Mouse (Mus musculus): ENCODE measurements around the gene Cd37. TPM values are rescaled to one million over a fixed set of nuclear protein-coding genes. Genes with fewer than 3 reads are reported as not detected.

The Cd37 gene
- total RNA-seq, 2 experiments from 2014 or later: 4.1 to 4.3 TPM

DNA sequence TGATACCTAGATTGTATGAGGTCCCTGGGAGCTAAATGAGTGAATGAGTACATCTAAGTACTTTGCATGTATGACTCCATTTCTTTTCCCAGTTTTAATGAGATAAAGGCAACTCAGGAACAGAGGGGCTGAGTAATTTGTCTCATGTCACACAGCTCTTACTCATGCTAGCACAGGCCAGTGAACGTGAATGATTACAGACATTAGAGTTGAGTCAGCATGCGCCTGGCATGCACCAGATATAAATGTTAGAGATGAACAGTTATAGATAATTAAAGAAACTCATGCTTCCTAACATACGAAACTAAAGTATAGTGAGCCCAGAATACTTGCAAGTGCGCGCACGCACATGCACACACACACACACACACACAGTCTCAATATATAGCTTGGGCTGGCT lies 48.7 kb downstream of the Cd37 start:
- no peak for DNase-seq (ENCODE audit: extremely low spot score in 1 of 2, low spot score in 2 of 2)
- intact Hi-C loops (cut with DNase I): no loop called here

DNA sequence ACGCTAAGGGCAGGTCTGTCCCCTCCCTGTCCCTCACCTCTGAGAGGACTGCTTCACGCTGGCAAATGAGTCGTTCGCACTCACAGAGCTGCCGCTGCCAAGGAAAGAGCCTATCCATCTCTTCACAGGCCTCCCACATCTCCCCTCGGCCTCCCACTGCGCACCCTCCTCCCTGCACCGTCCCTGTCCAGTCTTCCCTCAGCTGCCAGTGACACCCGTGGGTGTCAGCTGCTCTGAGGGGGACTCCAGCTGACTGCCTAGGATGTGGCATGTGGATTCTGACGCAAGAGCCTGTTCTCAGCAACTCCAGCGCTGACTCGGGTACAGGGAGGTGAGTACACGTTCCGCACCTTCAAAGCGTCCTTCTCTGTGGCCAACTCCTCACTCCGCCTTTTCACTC lies 49.3 kb downstream of the Cd37 start:
- DNase-seq (ENCODE audit: extremely low spot score in 1 of 2, low spot score in 2 of 2): no peak
- intact Hi-C loops (cut with DNase I): no loop called here

DNA sequence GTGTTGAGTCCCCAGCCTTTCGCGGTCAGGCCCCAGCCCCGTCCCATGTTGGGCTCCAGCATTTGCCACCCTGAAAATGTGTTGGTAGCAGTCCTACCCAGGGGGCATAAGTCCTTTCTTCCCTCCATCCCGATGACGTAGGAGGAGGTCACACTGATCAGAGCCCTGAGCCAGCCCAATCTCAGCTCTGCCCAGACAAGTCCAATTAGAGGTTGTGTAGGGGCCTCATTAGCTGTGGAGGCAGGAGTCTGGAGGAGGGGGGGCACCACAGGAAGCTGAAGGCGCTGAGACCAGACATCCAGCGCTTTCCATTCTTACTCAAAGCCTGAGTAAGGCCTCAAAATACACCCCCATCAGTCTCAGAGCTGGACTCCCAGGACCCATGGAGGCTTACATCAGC lies 53.0 kb downstream of the Cd37 start:
- DNase-seq (ENCODE audit: extremely low spot score in 1 of 2, low spot score in 2 of 2): no peak
- intact Hi-C loops (cut with DNase I): no loop called here

DNA sequence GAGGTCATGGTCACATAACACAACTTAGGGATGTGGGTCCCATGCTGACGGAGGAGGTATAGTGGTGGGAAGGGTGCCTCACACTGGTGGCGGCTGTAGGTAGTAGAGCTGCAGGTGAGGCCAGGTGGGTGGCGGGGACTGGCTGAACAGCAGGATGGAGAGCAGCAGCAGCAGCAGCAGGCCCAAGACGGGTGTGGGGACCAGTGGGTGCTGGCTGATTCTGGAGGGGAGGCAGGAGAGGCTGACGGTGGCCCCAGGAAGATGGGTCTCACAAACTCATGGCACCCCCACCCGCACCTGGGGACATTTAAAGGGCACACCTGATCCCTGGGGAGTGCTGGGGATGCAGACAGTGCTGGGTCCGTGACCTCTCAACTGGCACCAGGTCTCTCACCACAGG lies 55.2 kb downstream of the Cd37 start:
- DNase-seq (ENCODE audit: extremely low spot score in 1 of 2, low spot score in 2 of 2): no peak
- intact Hi-C loops (cut with DNase I): no loop called here

Other genes with a start within 250 kb of the Cd37 start
- 10 to 100 TPM; 25.5 to 32.2 TPM for gene Irf3, start 241.5 kb downstream of the Cd37 start, total RNA-seq (2021)
- 1 to 10 TPM; 3.8 to 5.1 TPM for gene Bcl2l12, start 240.4 kb downstream of the Cd37 start, total RNA-seq (2021)
- 100 to 1,000 TPM; 156 to 160 TPM for gene Scaf1, start 222.8 kb downstream of the Cd37 start, total RNA-seq (2021)
- gene Rras, start 221.2 kb downstream of the Cd37 start, total RNA-seq (2021): 1 to 10 TPM; 8.7 to 9.6 TPM
- gene Prr12, start 186.2 kb downstream of the Cd37 start, total RNA-seq (2021): 10 to 100 TPM; 67.4 to 68.0 TPM
- 10 to 100 TPM; 50.1 to 52.3 TPM for gene Nosip, start 176.7 kb downstream of the Cd37 start, total RNA-seq (2021)
- gene Prrg2, start 176.4 kb downstream of the Cd37 start, total RNA-seq (2021): 1 to 10 TPM; 5.3 to 9.0 TPM
- 1 to 10 TPM; 6.4 to 7.5 TPM for gene Rcn3, start 146.9 kb downstream of the Cd37 start, total RNA-seq (2021)
- gene Fcgrt, start 135.3 kb downstream of the Cd37 start, total RNA-seq (2021): 10 to 100 TPM; 16.5 to 18.7 TPM
- gene Rps11, start 114.7 kb downstream of the Cd37 start, total RNA-seq (2021): 100 to 1,000 TPM; 482 to 530 TPM
- gene Rpl13a, start 110.4 kb downstream of the Cd37 start, total RNA-seq (2021): 100 to 1,000 TPM; 739 TPM
- gene Gm45713, start 102.9 kb downstream of the Cd37 start, total RNA-seq (2021): not detected
- 1 to 10 TPM; 2.7 to 3.3 TPM for gene Flt3l, start 102.7 kb downstream of the Cd37 start, total RNA-seq (2021)
- gene Pih1d1, start 84.8 kb downstream of the Cd37 start, total RNA-seq (2021): 10 to 100 TPM; 60.0 to 66.7 TPM
- 10 to 100 TPM; 13.3 to 16.7 TPM for gene Aldh16a1, start 84.5 kb downstream of the Cd37 start, total RNA-seq (2021)
- 1,000 to 10,000 TPM; 1,057 to 1,070 TPM for gene Slc17a7, start 75.2 kb downstream of the Cd37 start, total RNA-seq (2021)
- gene Gfy, start 59.5 kb downstream of the Cd37 start, total RNA-seq (2021): under 1 TPM in 1 of 2 experiments, not detected in 1; 0.17 TPM
- gene Pth2, start 58.1 kb downstream of the Cd37 start, total RNA-seq (2021): not detected
- 1 to 10 TPM; 2.0 to 2.3 TPM for gene Ccdc155, start 34.2 kb downstream of the Cd37 start, total RNA-seq (2021)
- 10 to 100 TPM; 16.3 to 18.7 TPM for gene Dkkl1, start 27.0 kb downstream of the Cd37 start, total RNA-seq (2021)
- gene Tead2, start 23.4 kb downstream of the Cd37 start, total RNA-seq (2021): 1 to 10 TPM; 6.6 to 6.8 TPM
- 1 to 10 TPM; 1.4 to 1.7 TPM for gene Slc6a16, start 2.0 kb upstream of the Cd37 start, total RNA-seq (2021)
- gene Slc6a21, start 38.4 kb upstream of the Cd37 start, total RNA-seq (2021): under 1 TPM; 0.41 to 0.60 TPM
- 10 to 100 TPM; 20.5 to 32.2 TPM for gene Trpm4, start 94.7 kb upstream of the Cd37 start, total RNA-seq (2021)
- gene Hrc, start 96.2 kb upstream of the Cd37 start, total RNA-seq (2021): 1 to 10 TPM in 1 of 2 experiments, under 1 TPM in 1; 0.99 to 1.3 TPM
- 100 to 1,000 TPM; 142 to 147 TPM for gene Ppfia3, start 127.9 kb upstream of the Cd37 start, total RNA-seq (2021)
- gene Lin7b, start 131.5 kb upstream of the Cd37 start, total RNA-seq (2021): 100 to 1,000 TPM; 176 to 192 TPM
- 100 to 1,000 TPM; 352 to 384 TPM for gene Snrnp70, start 156.6 kb upstream of the Cd37 start, total RNA-seq (2021)
- gene Kcna7, start 166.5 kb upstream of the Cd37 start, total RNA-seq (2021): not detected
- not detected for gene Ntf5, start 174.6 kb upstream of the Cd37 start, total RNA-seq (2021)
- gene Lhb, start 181.7 kb upstream of the Cd37 start, total RNA-seq (2021): not detected
- gene Gys1, start 195.7 kb upstream of the Cd37 start, total RNA-seq (2021): 10 to 100 TPM; 16.9 to 17.3 TPM
- 10 to 100 TPM; 31.3 to 41.1 TPM for gene Ruvbl2, start 199.0 kb upstream of the Cd37 start, total RNA-seq (2021)
- 100 to 1,000 TPM; 445 to 456 TPM for gene Ftl1, start 220.8 kb upstream of the Cd37 start, total RNA-seq (2021)
- 10 to 100 TPM; 86.0 to 93.8 TPM for gene Bax, start 227.8 kb upstream of the Cd37 start, total RNA-seq (2021)
- gene Tulp2, start 242.8 kb upstream of the Cd37 start, total RNA-seq (2021): not detected
- gene Gm45808, start 247.7 kb upstream of the Cd37 start, total RNA-seq (2021): not detected
- 1 to 10 TPM; 3.0 to 3.1 TPM for gene Dhdh, start 249.7 kb upstream of the Cd37 start, total RNA-seq (2021)

All from left cerebral cortex, postnatal 10 days (tissue).